Mouse (Mus musculus): ENCODE results near the gene Uaca. TPM values are rescaled to one million over a fixed set of nuclear protein-coding genes. Genes with fewer than 3 reads are reported as not detected.

Uaca gene
- total and polyA plus RNA-seq, 3 experiments: 0.17 to 0.34 TPM; not detected in 1

GRCm38 (mm10) chr9:60796076-60796475, 1.7 kb downstream of the Uaca start:
- Histone ChIP-seq H3K4me2 (ENCODE audit: insufficient read depth, low read depth, poor library complexity, severe bottlenecking) (no peak overlapping the region), H3K9me3 (replicated peaks; ENCODE audit: low read length) (no peaks in the 10 kb centered on the region), H3K27ac (ENCODE audit: insufficient read depth, low read depth) (no peak overlapping the region), H3K9ac (ENCODE audit: insufficient read depth, low read depth) (no peak overlapping the region), H3K4me3 (replicated peaks in 1 of 3; ENCODE audit: low read depth in 2 of 3, low read length in 2 of 3, poor library complexity in 1 of 3) (no peak overlapping the region), H3K36me3 (replicated peaks in 1 of 2; ENCODE audit: control insufficient read depth in 1 of 2, insufficient read depth in 1 of 2, low read length in 1 of 2) (no peaks in the 10 kb centered on the region), H3K79me2 (replicated peaks; ENCODE audit: control insufficient read depth, extremely low read depth, insufficient read depth, poor library complexity, severe bottlenecking) (no peaks in the 10 kb centered on the region), H3K27me3 (replicated peaks) (no peaks in the 10 kb centered on the region), H3K4me1 (ENCODE audit: control insufficient read depth in 1 of 2, insufficient read depth in 2 of 2) (no peaks in the 10 kb centered on the region)
- dilution Hi-C loops (cut with MboI; ENCODE audit: extremely low pct_ligation_motif_present, extremely low pct_unique_long_range_greater_than_20kb, low sequenced_read_pairs) (no loop called here), in situ Hi-C loops (cut with MboI; ENCODE audit: low pct_ligation_motif_present, low pct_unique_long_range_greater_than_20kb, low sequenced_read_pairs) (no loop called here)
- DNase-seq (ENCODE audit: extremely low read depth): no peak
- TF ChIP-seq CHD2 (IDR thresholded peaks at IDR 0.05; ENCODE audit: low read length) (no peak), MEF2A (IDR thresholded peaks at IDR 0.05; ENCODE audit: borderline replicate concordance, low read depth, low read length) (no peak), CTCF (conservative IDR thresholded peaks at IDR 0.05 in 1 of 2, IDR thresholded peaks at IDR 0.05 in 1 of 2; ENCODE audit: low read depth in 2 of 2, low read length in 2 of 2) (no peak), CHD1 (IDR thresholded peaks at IDR 0.05; ENCODE audit: low read depth, low read length) (no peak), GABPA (IDR thresholded peaks at IDR 0.05; ENCODE audit: insufficient replicate concordance, low read depth, low read length) (no peak), USF2 (conservative IDR thresholded peaks at IDR 0.05; ENCODE audit: low read depth, low read length) (no peak)

- no peak for DNase-seq (ENCODE audit: extremely low read depth)
- H3K9ac ChIP-seq (ENCODE audit: insufficient read depth, low read depth): no peak overlapping the region
- no peaks in the 10 kb centered on the region for H3K9me3 ChIP-seq (replicated peaks; ENCODE audit: low read length)
- no peaks in the 10 kb centered on the region for H3K79me2 ChIP-seq (replicated peaks; ENCODE audit: control insufficient read depth, extremely low read depth, insufficient read depth, poor library complexity, severe bottlenecking)
- dilution Hi-C loops (cut with MboI; ENCODE audit: extremely low pct_ligation_motif_present, extremely low pct_unique_long_range_greater_than_20kb, low sequenced_read_pairs): no loop called here
- no peak overlapping the region for H3K4me2 ChIP-seq (ENCODE audit: insufficient read depth, low read depth, poor library complexity, severe bottlenecking)
- H3K4me3 ChIP-seq (replicated peaks in 1 of 3; ENCODE audit: low read depth in 2 of 3, low read length in 2 of 3, poor library complexity in 1 of 3): no peak overlapping the region
- no peak overlapping the region for H3K27ac ChIP-seq (ENCODE audit: insufficient read depth, low read depth)
- TF ChIP-seq SIN3A (IDR thresholded peaks at IDR 0.05; ENCODE audit: low read length) (no peak), KAT2A (IDR thresholded peaks at IDR 0.05; ENCODE audit: insufficient replicate concordance, low read length) (no peak), POLR2AphosphoS2 (IDR thresholded peaks at IDR 0.05; ENCODE audit: low read depth, low read length) (no peak), USF1 (IDR thresholded peaks at IDR 0.05; ENCODE audit: low read depth, low read length) (no peak), TCF12 (IDR thresholded peaks at IDR 0.05; ENCODE audit: low read depth, low read length) (no peak), POLR2A (IDR thresholded peaks at IDR 0.05; ENCODE audit: low read depth, low read length) (no peak), ZNF384 (IDR thresholded peaks at IDR 0.05; ENCODE audit: low read depth, low read length) (no peak), MYC (IDR thresholded peaks at IDR 0.05; ENCODE audit: low read depth, low read length) (no peak), E2F4 (IDR thresholded peaks at IDR 0.05; ENCODE audit: insufficient replicate concordance, low read depth, low read length) (no peak)
- H3K36me3 ChIP-seq (replicated peaks in 1 of 2; ENCODE audit: control insufficient read depth in 1 of 2, insufficient read depth in 1 of 2, low read length in 1 of 2): no peaks in the 10 kb centered on the region
- peaks cover 0 to 3% of the 10 kb centered on the region in 2 experiments; a peak in 1 of 4 replicates for H3K4me1 ChIP-seq (ENCODE audit: control insufficient read depth in 1 of 2, insufficient read depth in 2 of 2)
- no peaks in the 10 kb centered on the region for H3K27me3 ChIP-seq (replicated peaks)
- in situ Hi-C loops (cut with MboI; ENCODE audit: low pct_ligation_motif_present, low pct_unique_long_range_greater_than_20kb, low sequenced_read_pairs): no loop called here
Observed at GRCm38 (mm10) chr9:60797126-60797525, 2.8 kb downstream of the Uaca start.

GRCm38 (mm10) chr9:60799061-60799460, 4.7 kb downstream of the Uaca start:
- TF ChIP-seq JUND (conservative IDR thresholded peaks at IDR 0.05; ENCODE audit: low read depth, low read length): no peak
- TF ChIP-seq NELFE (IDR thresholded peaks at IDR 0.05; ENCODE audit: low read depth, low read length): no peak
- TF ChIP-seq JUN (IDR thresholded peaks at IDR 0.05; ENCODE audit: insufficient read depth, low read depth, low read length): no peak
- no peak for TF ChIP-seq MXI1 (IDR thresholded peaks at IDR 0.05; ENCODE audit: low read depth, low read length)
- no peak for TF ChIP-seq ZKSCAN1 (IDR thresholded peaks at IDR 0.05; ENCODE audit: borderline replicate concordance, low read depth, low read length)
- TF ChIP-seq TBP (conservative IDR thresholded peaks at IDR 0.05; ENCODE audit: low read depth, low read length): no peak
- TF ChIP-seq ZMIZ1 (IDR thresholded peaks at IDR 0.05; ENCODE audit: low read depth, low read length): no peak
- TF ChIP-seq USF1 (IDR thresholded peaks at IDR 0.05; ENCODE audit: low read depth, low read length): no peak
- no peak for TF ChIP-seq USF2 (conservative IDR thresholded peaks at IDR 0.05; ENCODE audit: low read depth, low read length)
- TF ChIP-seq CHD2 (IDR thresholded peaks at IDR 0.05; ENCODE audit: low read length): no peak
- no peak for TF ChIP-seq TCF12 (IDR thresholded peaks at IDR 0.05; ENCODE audit: low read depth, low read length)
- TF ChIP-seq POLR2A (IDR thresholded peaks at IDR 0.05; ENCODE audit: low read depth, low read length): no peak
- no peak for TF ChIP-seq MYC (IDR thresholded peaks at IDR 0.05; ENCODE audit: low read depth, low read length)
- no peak for TF ChIP-seq PAX5 (IDR thresholded peaks at IDR 0.05; ENCODE audit: low read length)
- no peak for TF ChIP-seq UBTF (IDR thresholded peaks at IDR 0.05; ENCODE audit: low read depth, low read length)
- H3K27me3 ChIP-seq (replicated peaks): no peaks in the 10 kb centered on the region
- dilution Hi-C loops (cut with MboI; ENCODE audit: extremely low pct_ligation_motif_present, extremely low pct_unique_long_range_greater_than_20kb, low sequenced_read_pairs): no loop called here
- H3K4me1 ChIP-seq (ENCODE audit: control insufficient read depth in 1 of 2, insufficient read depth in 2 of 2): peaks cover 0 to 11% of the 10 kb centered on the region in 2 experiments; a peak in 2 of 4 replicates
- H3K9me3 ChIP-seq (replicated peaks; ENCODE audit: low read length): no peaks in the 10 kb centered on the region
- no peak for DNase-seq (ENCODE audit: extremely low read depth)
- H3K4me2 ChIP-seq (ENCODE audit: insufficient read depth, low read depth, poor library complexity, severe bottlenecking): no peak overlapping the region
- H3K9ac ChIP-seq (ENCODE audit: insufficient read depth, low read depth): no peak overlapping the region
- in situ Hi-C loops (cut with MboI; ENCODE audit: low pct_ligation_motif_present, low pct_unique_long_range_greater_than_20kb, low sequenced_read_pairs): no loop called here
- no peaks in the 10 kb centered on the region for H3K79me2 ChIP-seq (replicated peaks; ENCODE audit: control insufficient read depth, extremely low read depth, insufficient read depth, poor library complexity, severe bottlenecking)
- H3K36me3 ChIP-seq (replicated peaks in 1 of 2; ENCODE audit: control insufficient read depth in 1 of 2, insufficient read depth in 1 of 2, low read length in 1 of 2): no peaks in the 10 kb centered on the region
- H3K4me3 ChIP-seq (replicated peaks in 1 of 3; ENCODE audit: low read depth in 2 of 3, low read length in 2 of 3, poor library complexity in 1 of 3): no peak overlapping the region
- H3K27ac ChIP-seq (ENCODE audit: insufficient read depth, low read depth): no peak overlapping the region
